ENCODE assay signal across 24 mouse cellular contexts in the genomic region with DNA sequence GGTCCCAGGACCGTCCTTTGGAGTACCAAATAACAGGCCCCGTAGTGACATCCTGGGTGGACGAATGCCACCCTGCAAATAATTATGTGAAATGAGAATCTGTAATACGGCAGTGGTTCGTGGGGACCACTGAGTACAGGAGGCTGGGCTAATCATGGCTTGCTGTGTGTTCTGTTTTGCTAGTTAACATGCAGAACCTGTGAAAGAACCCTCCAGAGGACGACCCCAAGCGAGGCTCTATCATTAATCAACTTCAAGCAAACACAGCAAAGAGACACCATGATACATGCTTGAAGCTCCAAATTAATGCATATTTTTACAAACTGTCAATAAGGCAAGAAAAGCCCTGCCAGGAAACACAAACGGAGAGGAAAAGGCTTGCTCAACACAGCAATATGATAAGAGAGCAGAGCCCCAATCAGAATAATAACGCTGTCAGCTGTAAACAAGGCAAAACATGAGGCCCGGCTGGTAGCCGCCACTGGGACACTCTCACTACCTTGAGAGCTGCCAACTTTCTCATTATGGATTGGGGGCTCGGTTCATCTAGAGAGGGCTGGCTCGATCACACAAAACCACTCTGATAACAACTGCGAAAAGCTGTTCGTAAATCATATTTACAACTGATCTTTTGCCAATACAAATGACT.
DNase-seq lines count a peak whose midpoint lies in the region; ATAC-seq and TF ChIP-seq lines count a peak whose summit lies in the region.
"Had no signal": no experiment of that assay in that cellular context is flagged by ENCODE, and none has a peak within 500 bp of the region (broad histone marks: within the 10 kb centered on the region; RNA-seq: fewer than 3 reads in every experiment).

No protein-coding gene starts in this region.

- intact Hi-C loops in left cerebral cortex, postnatal 36 days (cut with DNase I) = loop anchor here (10.0 kb wide), 1 partner anchor 296 kb away; no protein-coding TSS in a partner anchor

- H3K27me3 ChIP-seq in forebrain, embryonic 14.5 days (replicated peaks; ENCODE audit: control insufficient read depth, insufficient read depth, low read length) = no peaks in the 10 kb centered on the region
- no peaks in the 10 kb centered on the region for H3K27me3 ChIP-seq in forebrain, embryonic 10.5 days (ENCODE audit: poor library complexity, severe bottlenecking)
- H3K27me3 ChIP-seq in midbrain, embryonic 14.5 days (ENCODE audit: control insufficient read depth, insufficient read depth, low read length) = no peaks in the 10 kb centered on the region
- no peaks in the 10 kb centered on the region for H3K27me3 ChIP-seq in midbrain, embryonic 16.5 days (ENCODE audit: control insufficient read depth, insufficient read depth, low read depth, low read length)
- H3K27me3 ChIP-seq in forebrain, embryonic 16.5 days (replicated peaks; ENCODE audit: control insufficient read depth, insufficient read depth, low read length) = no peaks in the 10 kb centered on the region
- H3K27me3 ChIP-seq in hindbrain, postnatal 0 days (ENCODE audit: insufficient read depth, low read length) = no peaks in the 10 kb centered on the region; the same call in 1 of the 2 replicates
- H3K27me3 ChIP-seq: embryonic facial prominence, embryonic 15.5 days; neural tube, embryonic 13.5 days had no signal

- no peak overlapping the region for H3K9ac ChIP-seq in forebrain, embryonic 14.5 days (ENCODE audit: low read length)
- H3K9ac ChIP-seq in midbrain, embryonic 14.5 days (replicated peaks; ENCODE audit: low read length) = no peak overlapping the region
- no peak overlapping the region for H3K9ac ChIP-seq in midbrain, embryonic 16.5 days (ENCODE audit: low read depth, low read length)
- H3K9ac ChIP-seq in forebrain, embryonic 16.5 days (replicated peaks; ENCODE audit: low read depth, low read length) = no peak overlapping the region
- no peak overlapping the region for H3K9ac ChIP-seq in hindbrain, postnatal 0 days (replicated peaks; ENCODE audit: low read length)
- H3K9ac ChIP-seq: embryonic facial prominence, embryonic 15.5 days; neural tube, embryonic 13.5 days had no signal

- H3K4me1 ChIP-seq in forebrain, embryonic 14.5 days (ENCODE audit: control insufficient read depth, insufficient read depth, low read length) = peaks cover 5% of the 10 kb centered on the region; the same call in 1 of the 2 replicates
- peaks cover 12% of the 10 kb centered on the region; the same call in 1 of the 2 replicates for H3K4me1 ChIP-seq in forebrain, embryonic 10.5 days
- H3K4me1 ChIP-seq in midbrain, embryonic 14.5 days (ENCODE audit: control insufficient read depth, insufficient read depth, low read length) = no peaks in the 10 kb centered on the region
- 0 out of 2 replicates have a peak, but pooled peaks cover 2% of the 10 kb centered on the region for H3K4me1 ChIP-seq in midbrain, embryonic 16.5 days (ENCODE audit: control insufficient read depth, insufficient read depth, low read length)
- peaks cover 18% of the 10 kb centered on the region for H3K4me1 ChIP-seq in forebrain, embryonic 16.5 days (replicated peaks; ENCODE audit: control insufficient read depth, insufficient read depth, low read length)
- H3K4me1 ChIP-seq in hindbrain, postnatal 0 days (ENCODE audit: insufficient read depth, low read length) = no peaks in the 10 kb centered on the region
- H3K4me1 ChIP-seq: embryonic facial prominence, embryonic 15.5 days had no signal

- TF ChIP-seq CTCF in hindbrain, postnatal 0 days (IDR thresholded peaks at IDR 0.05; ENCODE audit: low read depth) = no peak

- H3K4me2 ChIP-seq in forebrain, embryonic 14.5 days (ENCODE audit: low read length) = no peak overlapping the region
- H3K4me2 ChIP-seq in midbrain, embryonic 14.5 days (ENCODE audit: low read length) = no peak overlapping the region
- no peak overlapping the region for H3K4me2 ChIP-seq in midbrain, embryonic 16.5 days (ENCODE audit: low read length)
- H3K4me2 ChIP-seq in forebrain, embryonic 16.5 days (ENCODE audit: low read length) = no peak overlapping the region
- no peak overlapping the region for H3K4me2 ChIP-seq in hindbrain, postnatal 0 days (ENCODE audit: low read depth, low read length)
- H3K4me2 ChIP-seq: embryonic facial prominence, embryonic 15.5 days; heart, embryonic 11.5 days; neural tube, embryonic 13.5 days had no signal

- DNase-seq in forebrain, embryonic 14.5 days (ENCODE audit: low spot score) = peak; percentile 51
- no peak for DNase-seq in forebrain, embryonic 10.5 days (ENCODE audit: extremely low spot score, low spot score)
- peak; percentile 37 for DNase-seq in midbrain, embryonic 14.5 days
- DNase-seq in hindbrain, postnatal 0 days (ENCODE audit: low spot score) = peak; percentile 20
- no peak for DNase-seq in left cerebral cortex, postnatal 36 days (ENCODE audit: low spot score in 2 of 2)
- DNase-seq: adrenal gland, postnatal 10 days; cerebellum, postnatal 10 days; gastrocnemius, postnatal 36 days; heart, postnatal 10 days; kidney, adult 8-10 months; kidney, postnatal 14 days; left cerebral cortex, postnatal 4 days; lung, adult 18-20 months had no signal

- 56% methylated on average over 15 of the region's 15 CpGs for WGBS in forebrain, embryonic 14.5 days
- 95% methylated on average over 15 of the region's 15 CpGs for WGBS in forebrain, embryonic 10.5 days
- WGBS in midbrain, embryonic 14.5 days = 55% methylated on average over 15 of the region's 15 CpGs
- WGBS in midbrain, embryonic 16.5 days = 52% methylated on average over 15 of the region's 15 CpGs
- WGBS in forebrain, embryonic 16.5 days = 37% methylated on average over 15 of the region's 15 CpGs
- WGBS in hindbrain, postnatal 0 days = 37% methylated on average over 15 of the region's 15 CpGs

- no peaks in the 10 kb centered on the region for H3K9me3 ChIP-seq in forebrain, embryonic 14.5 days (replicated peaks; ENCODE audit: control insufficient read depth, low read length)
- 0 out of 2 replicates have a peak, but pooled peaks cover 4% of the 10 kb centered on the region for H3K9me3 ChIP-seq in forebrain, embryonic 10.5 days
- no peaks in the 10 kb centered on the region for H3K9me3 ChIP-seq in midbrain, embryonic 14.5 days (ENCODE audit: control insufficient read depth, low read length)
- no peaks in the 10 kb centered on the region for H3K9me3 ChIP-seq in midbrain, embryonic 16.5 days (replicated peaks; ENCODE audit: control insufficient read depth, low read length, poor library complexity, severe bottlenecking)
- no peaks in the 10 kb centered on the region for H3K9me3 ChIP-seq in forebrain, embryonic 16.5 days (ENCODE audit: control insufficient read depth, low read length)
- H3K9me3 ChIP-seq in hindbrain, postnatal 0 days (ENCODE audit: low read length) = no peaks in the 10 kb centered on the region
- H3K9me3 ChIP-seq: embryonic facial prominence, embryonic 15.5 days; G1E; neural tube, embryonic 13.5 days had no signal

- ATAC-seq in forebrain, embryonic 14.5 days = no peak
- ATAC-seq in midbrain, embryonic 14.5 days (ENCODE audit: low FRiP score, low TSS enrichment) = no peak
- no peak for ATAC-seq in midbrain, embryonic 16.5 days
- ATAC-seq in forebrain, embryonic 16.5 days = peak; percentile 56; the same call in 1 of the 2 replicates
- no peak for ATAC-seq in hindbrain, postnatal 0 days
- ATAC-seq: activated CD4-positive, CD25-positive, alpha-beta regulatory T cell, adult 4 months; CD4-positive, CD25-positive, alpha-beta regulatory T cell, adult 4 months; inflammation-experienced regulatory T-cells, adult 6 months had no signal

- peaks cover 10% of the 10 kb centered on the region; the same call in 1 of the 2 replicates for H3K36me3 ChIP-seq in forebrain, embryonic 14.5 days (ENCODE audit: control insufficient read depth, insufficient read depth, low read length)
- peaks cover 74% of the 10 kb centered on the region for H3K36me3 ChIP-seq in forebrain, embryonic 10.5 days (replicated peaks)
- H3K36me3 ChIP-seq in midbrain, embryonic 14.5 days (ENCODE audit: control insufficient read depth, insufficient read depth, low read length) = peaks cover 15% of the 10 kb centered on the region
- H3K36me3 ChIP-seq in midbrain, embryonic 16.5 days (ENCODE audit: control insufficient read depth, insufficient read depth, low read length) = 0 out of 2 replicates have a peak, but pooled peaks cover 2% of the 10 kb centered on the region
- H3K36me3 ChIP-seq in forebrain, embryonic 16.5 days (ENCODE audit: control insufficient read depth, insufficient read depth) = no peaks in the 10 kb centered on the region
- peaks cover 4% of the 10 kb centered on the region; the same call in 1 of the 2 replicates for H3K36me3 ChIP-seq in hindbrain, postnatal 0 days (ENCODE audit: insufficient read depth, low read length)

- H3K4me3 ChIP-seq in forebrain, embryonic 14.5 days (ENCODE audit: low read depth, low read length) = no peak overlapping the region
- no peak overlapping the region for H3K4me3 ChIP-seq in forebrain, embryonic 10.5 days
- no peak overlapping the region for H3K4me3 ChIP-seq in midbrain, embryonic 14.5 days (replicated peaks; ENCODE audit: low read depth, low read length)
- no peak overlapping the region for H3K4me3 ChIP-seq in midbrain, embryonic 16.5 days (ENCODE audit: low read depth, low read length)
- H3K4me3 ChIP-seq in forebrain, embryonic 16.5 days (replicated peaks; ENCODE audit: low read length) = no peak overlapping the region
- H3K4me3 ChIP-seq in hindbrain, postnatal 0 days (ENCODE audit: low read length) = no peak overlapping the region
- H3K4me3 ChIP-seq: embryonic facial prominence, embryonic 15.5 days; layer of hippocampus, adult 2 months; neural tube, embryonic 13.5 days had no signal

- H3K27ac ChIP-seq in forebrain, embryonic 14.5 days (ENCODE audit: low read depth, low read length) = no peak overlapping the region
- no peak overlapping the region for H3K27ac ChIP-seq in forebrain, embryonic 10.5 days
- H3K27ac ChIP-seq in midbrain, embryonic 14.5 days (replicated peaks; ENCODE audit: low read depth, low read length) = no peak overlapping the region; the same call in 1 of the 2 replicates
- no peak overlapping the region for H3K27ac ChIP-seq in midbrain, embryonic 16.5 days (ENCODE audit: low read length)
- H3K27ac ChIP-seq in forebrain, embryonic 16.5 days (ENCODE audit: low read length) = no peak overlapping the region
- H3K27ac ChIP-seq in hindbrain, postnatal 0 days = no peak overlapping the region
- H3K27ac ChIP-seq: embryonic facial prominence, embryonic 15.5 days; layer of hippocampus, adult 2 months; macrophage; neural tube, embryonic 13.5 days had no signal

Comparison
In these comparisons a context has a peak if more than half of its experiments do, and no peak if none do; other contexts are left out.
1. DNase-seq: peak in forebrain, embryonic 14.5 days (single experiment), midbrain, embryonic 14.5 days (single experiment) and hindbrain, postnatal 0 days (single experiment); none in forebrain, embryonic 10.5 days (single experiment) and left cerebral cortex, postnatal 36 days (0 of 2).